ENCODE assay signal across 8 mouse cellular contexts in genomic region chr9:50602055-50602845, GRCm38 (mm10). TPM values are rescaled to one million over a fixed set of nuclear protein-coding genes. Genes with fewer than 3 reads are reported as not detected.
DNase-seq lines count a peak whose midpoint lies in the region; ATAC-seq and TF ChIP-seq lines count a peak whose summit lies in the region.

No protein-coding gene starts in this region.

- peaks cover 12% of the 10 kb centered on the region; the same call in 1 of the 2 replicates for H3K4me1 ChIP-seq in lung, embryonic 14.5 days (ENCODE audit: insufficient read depth)
- peaks cover 18% of the 10 kb centered on the region for H3K4me1 ChIP-seq in forebrain, embryonic 14.5 days (ENCODE audit: control insufficient read depth, insufficient read depth, low read length)
- H3K4me1 ChIP-seq in limb, embryonic 11.5 days (ENCODE audit: control insufficient read depth, insufficient read depth, low read length), result peaks cover 4% of the 10 kb centered on the region
- peaks cover 9% of the 10 kb centered on the region for H3K4me1 ChIP-seq in olfactory bulb, adult 2 months (ENCODE audit: control insufficient read depth, insufficient read depth, low read length)

- ATAC-seq in lung, embryonic 14.5 days (ENCODE audit: insufficient read depth), result no peak
- no peak for ATAC-seq in forebrain, embryonic 14.5 days
- no peak for ATAC-seq in limb, embryonic 11.5 days (ENCODE audit: insufficient number of reproducible peaks, low FRiP score, low TSS enrichment, low read depth)

- 88% methylated on average over 7 of the region's 7 CpGs for WGBS in lung, embryonic 14.5 days
- WGBS in forebrain, embryonic 14.5 days, result 92% methylated on average over 7 of the region's 7 CpGs
- WGBS in limb, embryonic 11.5 days, result 89% methylated on average over 7 of the region's 7 CpGs
- 87% methylated on average over 7 of the region's 7 CpGs for WGBS in olfactory bulb, adult 2 months

- no peak for TF ChIP-seq POLR2A in olfactory bulb, adult 2 months (IDR thresholded peaks at IDR 0.05; ENCODE audit: insufficient read depth, low read depth, low read length)

- H3K27ac ChIP-seq in lung, embryonic 14.5 days (ENCODE audit: low read depth), result no peak overlapping the region
- no peak overlapping the region for H3K27ac ChIP-seq in forebrain, embryonic 14.5 days (ENCODE audit: low read depth, low read length)
- H3K27ac ChIP-seq in limb, embryonic 11.5 days (replicated peaks; ENCODE audit: low read depth, low read length), result no peak overlapping the region
- no peak overlapping the region for H3K27ac ChIP-seq in olfactory bulb, adult 2 months (ENCODE audit: insufficient read depth, low read depth, low read length)

- peak overlapping the region; percentile 88 for H3K4me2 ChIP-seq in lung, embryonic 14.5 days
- peak overlapping the region; percentile 95 for H3K4me2 ChIP-seq in forebrain, embryonic 14.5 days (ENCODE audit: low read length)
- H3K4me2 ChIP-seq in limb, embryonic 11.5 days (ENCODE audit: low read depth, severe bottlenecking), result peak overlapping the region; percentile 64

- peaks cover 56% of the 10 kb centered on the region for H3K36me3 ChIP-seq in lung, embryonic 14.5 days (ENCODE audit: insufficient read depth)
- H3K36me3 ChIP-seq in forebrain, embryonic 14.5 days (ENCODE audit: control insufficient read depth, insufficient read depth, low read length), result peaks cover 47% of the 10 kb centered on the region
- H3K36me3 ChIP-seq in limb, embryonic 11.5 days (ENCODE audit: control insufficient read depth, insufficient read depth, low read length), result peaks cover 14% of the 10 kb centered on the region; the same call in 1 of the 2 replicates

- no peak for DNase-seq in lung, embryonic 14.5 days
- DNase-seq in lung, postnatal 10 days, result no peak
- no peak for DNase-seq in forebrain, embryonic 14.5 days (ENCODE audit: low spot score)
- no peak for DNase-seq in limb, embryonic 11.5 days (ENCODE audit: low spot score)
- no peak for DNase-seq in natural killer cell, adult 2 months (ENCODE audit: low spot score in 2 of 2)
- DNase-seq in spleen, postnatal 14 days (ENCODE audit: low spot score in 2 of 2), result no peak
- DNase-seq in testis, postnatal 14 days (ENCODE audit: low spot score), result no peak

- H3K9me3 ChIP-seq in lung, embryonic 14.5 days (ENCODE audit: low read depth, low read length), result no peaks in the 10 kb centered on the region
- H3K9me3 ChIP-seq in forebrain, embryonic 14.5 days (replicated peaks; ENCODE audit: control insufficient read depth, low read length), result no peaks in the 10 kb centered on the region
- no peaks in the 10 kb centered on the region for H3K9me3 ChIP-seq in limb, embryonic 11.5 days (ENCODE audit: control insufficient read depth, low read length)

- H3K27me3 ChIP-seq in lung, embryonic 14.5 days (ENCODE audit: insufficient read depth, low read length), result no peaks in the 10 kb centered on the region
- no peaks in the 10 kb centered on the region for H3K27me3 ChIP-seq in forebrain, embryonic 14.5 days (replicated peaks; ENCODE audit: control insufficient read depth, insufficient read depth, low read length)
- no peaks in the 10 kb centered on the region for H3K27me3 ChIP-seq in limb, embryonic 11.5 days (ENCODE audit: control insufficient read depth, insufficient read depth, low read length)

- H3K9ac ChIP-seq in lung, embryonic 14.5 days, result peak overlapping the region; percentile 30; the same call in 1 of the 2 replicates
- H3K9ac ChIP-seq in forebrain, embryonic 14.5 days (ENCODE audit: low read length), result no peak overlapping the region
- H3K9ac ChIP-seq in limb, embryonic 11.5 days (ENCODE audit: low read length), result no peak overlapping the region

- H3K4me3 ChIP-seq in lung, embryonic 14.5 days (ENCODE audit: low read depth, low read length), result peak overlapping the region; percentile 90
- peak overlapping the region; percentile 67 for H3K4me3 ChIP-seq in forebrain, embryonic 14.5 days (ENCODE audit: low read depth, low read length)
- peak overlapping the region; percentile 72 for H3K4me3 ChIP-seq in limb, embryonic 11.5 days (ENCODE audit: low read depth, low read length)
- H3K4me3 ChIP-seq in olfactory bulb, adult 2 months (ENCODE audit: insufficient read depth, low read depth, low read length), result peak overlapping the region; percentile 19

- no peak for TF ChIP-seq CTCF in lung, embryonic 14.5 days (IDR thresholded peaks at IDR 0.05; ENCODE audit: low read depth)
- TF ChIP-seq CTCF in olfactory bulb, adult 2 months (IDR thresholded peaks at IDR 0.05; ENCODE audit: insufficient read depth, low read depth, low read length), result no peak

RNA-seq across cellular contexts. Expression of gene Sdhd, which starts 1.4 kb away (rescaled TPM):
- polyA plus RNA-seq in lung, embryonic 14.5 days (2014; fragmentation: Nextera tagmentation; extraction: Ambion mirVana), result 288 and 300 TPM in 2 replicates
- 261 and 273 TPM in 2 replicates for polyA plus RNA-seq in forebrain, embryonic 14.5 days (2014; fragmentation: Nextera tagmentation; extraction: Ambion mirVana)
- polyA plus RNA-seq in limb, embryonic 11.5 days (2014; fragmentation: Nextera tagmentation; extraction: Ambion mirVana), result 293 and 303 TPM in 2 replicates
- polyA plus RNA-seq in olfactory bulb, adult 2 months (2012; ENCODE audit: insufficient read depth, insufficient read length, low replicate concordance, missing spikeins), result not detected in 2 replicates

RNA-seq across cellular contexts. Expression of gene Timm8b, which starts 1.5 kb away (rescaled TPM):
- polyA plus RNA-seq in lung, embryonic 14.5 days (2014; fragmentation: Nextera tagmentation; extraction: Ambion mirVana), result 224 and 244 TPM in 2 replicates
- polyA plus RNA-seq in forebrain, embryonic 14.5 days (2014; fragmentation: Nextera tagmentation; extraction: Ambion mirVana), result 388 and 475 TPM in 2 replicates
- 297 and 308 TPM in 2 replicates for polyA plus RNA-seq in limb, embryonic 11.5 days (2014; fragmentation: Nextera tagmentation; extraction: Ambion mirVana)
- not detected in 2 replicates for polyA plus RNA-seq in olfactory bulb, adult 2 months (2012; ENCODE audit: insufficient read depth, insufficient read length, low replicate concordance, missing spikeins)

RNA-seq across cellular contexts. Expression of gene Pih1d2, which starts 14.9 kb away (rescaled TPM):
- polyA plus RNA-seq in lung, embryonic 14.5 days (2014; fragmentation: Nextera tagmentation; extraction: Ambion mirVana), result 3.8 and 4.5 TPM in 2 replicates
- polyA plus RNA-seq in forebrain, embryonic 14.5 days (2014; fragmentation: Nextera tagmentation; extraction: Ambion mirVana), result 5.1 and 5.8 TPM in 2 replicates
- 5.0 and 5.6 TPM in 2 replicates for polyA plus RNA-seq in limb, embryonic 11.5 days (2014; fragmentation: Nextera tagmentation; extraction: Ambion mirVana)
- not detected in 2 replicates for polyA plus RNA-seq in olfactory bulb, adult 2 months (2012; ENCODE audit: insufficient read depth, insufficient read length, low replicate concordance, missing spikeins)

RNA-seq across cellular contexts. Expression of gene Nkapd1, which starts 15.0 kb away (rescaled TPM):
- 21.9 and 25.2 TPM in 2 replicates for polyA plus RNA-seq in lung, embryonic 14.5 days (2014; fragmentation: Nextera tagmentation; extraction: Ambion mirVana)
- 18.3 and 22.0 TPM in 2 replicates for polyA plus RNA-seq in forebrain, embryonic 14.5 days (2014; fragmentation: Nextera tagmentation; extraction: Ambion mirVana)
- polyA plus RNA-seq in limb, embryonic 11.5 days (2014; fragmentation: Nextera tagmentation; extraction: Ambion mirVana), result 29.7 and 32.3 TPM in 2 replicates
- not detected in 2 replicates for polyA plus RNA-seq in olfactory bulb, adult 2 months (2012; ENCODE audit: insufficient read depth, insufficient read length, low replicate concordance, missing spikeins)

RNA-seq across cellular contexts. Expression of gene Tex12, which starts 41.1 kb away (rescaled TPM):
- not detected in 2 replicates for polyA plus RNA-seq in lung, embryonic 14.5 days (2014; fragmentation: Nextera tagmentation; extraction: Ambion mirVana)
- 0.25 TPM in 1 of 2 replicates, not detected in the other for polyA plus RNA-seq in forebrain, embryonic 14.5 days (2014; fragmentation: Nextera tagmentation; extraction: Ambion mirVana)
- not detected in 2 replicates for polyA plus RNA-seq in limb, embryonic 11.5 days (2014; fragmentation: Nextera tagmentation; extraction: Ambion mirVana)
- not detected in 2 replicates for polyA plus RNA-seq in olfactory bulb, adult 2 months (2012; ENCODE audit: insufficient read depth, insufficient read length, low replicate concordance, missing spikeins)

Comparison
In these comparisons a context has a peak if more than half of its experiments do, and no peak if none do; other contexts are left out.
1. H3K4me3 ChIP-seq: peak in every context shown above with its lines; median percentile 90 in lung, embryonic 14.5 days; 72 in limb, embryonic 11.5 days; 67 in forebrain, embryonic 14.5 days; 19 in olfactory bulb, adult 2 months.